Comparison of ENCODE assay signal across 8 mouse cellular contexts in the genomic region with DNA sequence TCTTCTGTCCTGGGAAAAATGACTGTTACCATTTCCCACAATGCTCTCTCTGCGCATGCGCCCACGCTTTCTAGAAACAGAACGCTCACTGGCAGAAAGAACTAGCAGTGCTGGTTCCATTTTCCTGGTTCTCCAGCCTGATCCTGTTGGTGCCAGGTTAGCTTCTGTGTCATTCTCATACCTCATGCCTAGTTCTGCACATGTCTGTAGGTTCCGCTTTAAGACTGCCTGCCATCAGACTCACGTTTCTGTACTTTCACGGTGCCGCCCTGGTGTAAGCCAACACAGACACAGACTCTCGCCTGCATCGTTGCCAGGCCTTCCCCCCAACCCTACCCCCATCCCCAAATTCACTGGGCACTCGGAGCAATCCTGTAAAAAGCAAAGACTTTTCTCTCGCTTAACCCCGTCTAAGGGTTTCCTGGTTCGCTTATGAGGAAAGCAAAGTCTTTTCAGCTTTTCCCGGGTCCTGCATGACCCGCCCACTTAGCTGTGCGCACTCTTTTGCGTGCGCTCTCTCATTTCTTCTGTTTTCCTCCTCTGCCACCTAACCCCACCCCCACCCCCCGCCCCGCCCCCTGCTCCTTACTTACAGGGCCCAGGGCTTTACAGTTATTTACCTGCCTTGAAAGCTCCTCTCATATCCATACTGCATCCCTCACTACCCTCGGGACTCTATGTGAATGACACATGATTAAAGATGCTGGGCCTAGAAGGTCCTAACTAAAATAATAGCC. TPM values are rescaled to one million over a fixed set of nuclear protein-coding genes. Genes with fewer than 3 reads are reported as not detected.
DNase-seq lines count a peak whose midpoint lies in the region; ATAC-seq and TF ChIP-seq lines count a peak whose summit lies in the region.
"Had no signal": no experiment of that assay in that cellular context is flagged by ENCODE, and none has a peak within 500 bp of the region (broad histone marks: within the 10 kb centered on the region; RNA-seq: fewer than 3 reads in every experiment).

No protein-coding gene starts in this region.

- TF ChIP-seq CTCF in liver, embryonic 14.5 days (IDR thresholded peaks at IDR 0.05; ENCODE audit: low read depth), result no peak

- no peak for ATAC-seq in heart, embryonic 14.5 days (ENCODE audit: insufficient number of reproducible peaks, insufficient read depth, low FRiP score, low read depth)
- ATAC-seq in liver, embryonic 14.5 days (ENCODE audit: insufficient read depth), result peak; percentile 44; the same call in 1 of the 2 replicates

- peak overlapping the region; percentile 12 to 28 for H3K4me3 ChIP-seq in heart, embryonic 14.5 days (ENCODE audit: control insufficient read depth in 1 of 2, insufficient read depth in 1 of 2, low read depth in 1 of 2, low read length in 2 of 2)
- peak overlapping the region; percentile 43 to 62 for H3K4me3 ChIP-seq in liver, embryonic 14.5 days (ENCODE audit: insufficient read depth in 1 of 2, low read depth in 2 of 2, low read length in 2 of 2)
- H3K4me3 ChIP-seq: erythroblast, embryonic 14.5 days had no signal

- H3K9me3 ChIP-seq in heart, embryonic 14.5 days (ENCODE audit: control insufficient read depth, low read length), result no peaks in the 10 kb centered on the region
- no peaks in the 10 kb centered on the region for H3K9me3 ChIP-seq in liver, embryonic 14.5 days (ENCODE audit: control insufficient read depth, low read length)

- WGBS in heart, embryonic 14.5 days, result 29% methylated on average over 22 of the region's 22 CpGs
- 41% methylated on average over 22 of the region's 22 CpGs for WGBS in liver, embryonic 14.5 days (ENCODE audit: insufficient replicate concordance)

- no peaks in the 10 kb centered on the region for H3K4me1 ChIP-seq in heart, embryonic 14.5 days (ENCODE audit: control insufficient read depth in 2 of 2, insufficient read depth in 2 of 2, low read length in 2 of 2)
- H3K4me1 ChIP-seq in liver, embryonic 14.5 days (replicated peaks; ENCODE audit: control insufficient read depth in 2 of 2, insufficient read depth in 2 of 2, low read length in 1 of 2), result peaks cover 7 to 18% of the 10 kb centered on the region in 2 experiments

- H3K27ac ChIP-seq in heart, embryonic 14.5 days (replicated peaks in 1 of 2; ENCODE audit: control insufficient read depth in 1 of 2, insufficient read depth in 1 of 2, low read depth in 2 of 2, low read length in 2 of 2), result no peak overlapping the region
- no peak overlapping the region for H3K27ac ChIP-seq in liver, embryonic 14.5 days

- peaks cover 38% of the 10 kb centered on the region for H3K27me3 ChIP-seq in heart, embryonic 14.5 days (ENCODE audit: control insufficient read depth, insufficient read depth, low read length)
- H3K27me3 ChIP-seq in liver, embryonic 14.5 days (ENCODE audit: control insufficient read depth, insufficient read depth, low read length), result no peaks in the 10 kb centered on the region

- no peak for TF ChIP-seq EP300 in liver, embryonic 14.5 days (IDR thresholded peaks at IDR 0.05; ENCODE audit: low read depth)

- peak; percentile 51 for DNase-seq in ZHBTc4 (ENCODE audit: low read depth, low spot score)
- DNase-seq in embryo, embryonic 9.5 days (ENCODE audit: extremely low spot score), result peak; percentile 25
- DNase-seq in kidney, postnatal 14 days, result peak; percentile 9
- DNase-seq in liver, embryonic 14.5 days (ENCODE audit: low read depth in 3 of 3, low spot score in 3 of 3), result no peak
- peak; percentile 21 for DNase-seq in neural tube, embryonic 10.5 days (ENCODE audit: extremely low spot score, low spot score)
- peak; percentile 44 for DNase-seq in thymus, postnatal 14 days

- H3K36me3 ChIP-seq in heart, embryonic 14.5 days (ENCODE audit: control insufficient read depth, insufficient read depth, low read length), result no peaks in the 10 kb centered on the region
- no peaks in the 10 kb centered on the region for H3K36me3 ChIP-seq in liver, embryonic 14.5 days (replicated peaks; ENCODE audit: control insufficient read depth, insufficient read depth, low read depth)

- H3K9ac ChIP-seq in heart, embryonic 14.5 days (ENCODE audit: low read length), result peak overlapping the region; percentile 57; the same call in 1 of the 2 replicates
- H3K9ac ChIP-seq in liver, embryonic 14.5 days (replicated peaks), result peak overlapping the region; percentile 34

- peak overlapping the region; percentile 62 for H3K4me2 ChIP-seq in heart, embryonic 14.5 days (ENCODE audit: low read length)
- peak overlapping the region; percentile 59 for H3K4me2 ChIP-seq in liver, embryonic 14.5 days (ENCODE audit: low read depth)

RNA-seq across cellular contexts. Expression of a gene that starts 13.6 kb away (rescaled TPM):
- 0.30 TPM in 1 of 2 replicates, not detected in the other for polyA plus RNA-seq in heart, embryonic 14.5 days (2014; fragmentation: Nextera tagmentation; extraction: Ambion mirVana)
- polyA plus RNA-seq in liver, embryonic 14.5 days (2012; rRNA removed), result 0.38 and 0.71 TPM in 2 replicates
- polyA plus RNA-seq in liver, embryonic 14.5 days (2014; fragmentation: Nextera tagmentation; extraction: Ambion mirVana), result 0.69 and 1.1 TPM in 2 replicates
- polyA plus RNA-seq: erythroblast, embryonic 14.5 days had no signal

Comparison
In these comparisons a context has a peak if more than half of its experiments do, and no peak if none do; other contexts are left out.
1. DNase-seq: peak in ZHBTc4 (single experiment), embryo, embryonic 9.5 days (single experiment), kidney, postnatal 14 days (single experiment), neural tube, embryonic 10.5 days (single experiment) and thymus, postnatal 14 days (single experiment); none in liver, embryonic 14.5 days (0 of 3).